Mouse (Mus musculus): ENCODE data around the gene Urm1. TPM values are rescaled to one million over a fixed set of nuclear protein-coding genes. Genes with fewer than 3 reads are reported as not detected.

The Urm1 gene
- polyA plus RNA-seq, 1 experiment from 2014 or later: 22.6 TPM

DNA sequence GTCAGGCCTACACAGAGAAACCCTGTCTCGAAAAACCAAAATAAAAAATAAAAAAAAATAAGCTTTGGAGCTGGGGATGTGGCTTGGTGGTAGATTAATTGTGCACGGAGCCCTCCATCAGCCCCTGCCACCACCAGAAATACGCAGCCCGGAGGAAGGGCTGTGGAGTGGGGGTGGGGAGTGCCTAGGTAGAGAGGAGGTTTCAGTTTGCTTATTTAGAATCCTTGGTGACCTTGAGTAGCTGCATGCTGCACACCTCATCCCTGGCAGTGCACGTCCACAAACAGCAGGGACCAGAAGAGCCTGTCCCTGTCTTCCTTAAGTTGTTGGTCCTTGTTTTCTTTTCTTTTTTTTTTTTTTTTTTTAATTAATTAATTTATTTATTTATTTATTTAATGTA lies 13.9 kb downstream of the Urm1 start:
- H3K36me3 ChIP-seq: peaks cover 35% of the 10 kb centered on the region
- no peaks in the 10 kb centered on the region for H3K9me3 ChIP-seq
- no peak overlapping the region for H3K4me3 ChIP-seq
- H3K27me3 ChIP-seq: no peaks in the 10 kb centered on the region
- no peak overlapping the region for H3K9ac ChIP-seq
- WGBS: 93% methylated on average over 5 of the region's 5 CpGs
- no peak for ATAC-seq (ENCODE audit: insufficient number of reproducible peaks, insufficient read depth, low FRiP score, low TSS enrichment)
- H3K4me1 ChIP-seq: no peaks in the 10 kb centered on the region
- no peak overlapping the region for H3K4me2 ChIP-seq (replicated peaks)
- no peak overlapping the region for H3K27ac ChIP-seq

DNA sequence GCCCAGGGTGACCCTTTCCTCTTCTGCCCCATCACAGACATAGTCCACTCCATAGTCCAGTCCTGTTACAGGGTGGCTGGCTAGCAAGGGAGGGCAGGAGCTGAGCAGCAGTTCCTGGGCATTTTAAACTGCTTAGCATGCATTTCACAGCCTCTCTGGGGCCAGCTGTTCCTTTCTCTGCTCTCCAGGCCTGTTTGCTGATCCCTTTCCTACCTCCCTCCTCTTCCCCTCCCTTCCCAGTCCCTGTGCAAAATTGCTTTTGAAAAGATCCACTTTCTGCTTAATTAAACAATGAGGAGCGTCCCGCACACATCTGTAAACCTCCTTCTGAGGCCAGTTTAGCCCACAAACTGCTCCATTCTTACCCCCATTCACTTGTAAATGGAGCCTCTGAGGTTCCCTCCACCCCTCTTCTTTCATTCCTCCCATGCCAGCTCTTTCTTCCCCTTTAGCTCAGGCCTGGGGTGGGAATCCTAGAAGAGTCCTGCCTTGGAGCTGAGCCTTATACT lies 15.6 kb downstream of the Urm1 start:
- WGBS: 42% methylated on average over 2 of the region's 2 CpGs
- no peak overlapping the region for H3K9ac ChIP-seq

DNA sequence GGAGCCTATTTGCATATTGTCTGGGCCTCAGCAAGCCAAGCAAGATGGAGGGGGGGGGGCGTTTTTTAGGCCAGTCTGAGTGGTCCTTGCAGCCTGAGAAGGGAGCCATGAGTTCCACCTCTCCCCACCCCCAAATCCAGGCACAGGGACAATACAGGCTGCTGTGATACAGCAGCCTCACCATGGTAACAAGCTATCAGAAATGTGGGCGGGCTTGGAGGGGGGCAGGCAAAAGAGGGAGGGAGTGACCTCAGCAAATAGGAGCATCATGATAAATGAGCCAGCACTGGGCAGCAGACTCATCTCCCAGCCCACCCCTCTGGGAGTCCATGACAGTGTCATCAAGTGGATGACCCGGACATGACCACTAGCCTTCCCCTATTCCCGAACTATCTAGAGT lies 19.6 kb downstream of the Urm1 start:
- peaks cover 19% of the 10 kb centered on the region for H3K27me3 ChIP-seq
- H3K9me3 ChIP-seq: no peaks in the 10 kb centered on the region
- H3K27ac ChIP-seq: no peak overlapping the region
- no peak overlapping the region for H3K4me2 ChIP-seq (replicated peaks)
- WGBS: 52% methylated on average over 4 of the region's 4 CpGs
- no peak overlapping the region for H3K4me3 ChIP-seq
- H3K36me3 ChIP-seq: peaks cover 55% of the 10 kb centered on the region
- no peak for ATAC-seq (ENCODE audit: insufficient number of reproducible peaks, insufficient read depth, low FRiP score, low TSS enrichment)
- H3K9ac ChIP-seq: no peak overlapping the region
- no peaks in the 10 kb centered on the region for H3K4me1 ChIP-seq

More for the DNA sequence above, 15.6 kb downstream of the Urm1 start:
- no peaks in the 10 kb centered on the region for H3K9me3 ChIP-seq
- H3K36me3 ChIP-seq: peaks cover 40% of the 10 kb centered on the region
- no peak overlapping the region for H3K4me2 ChIP-seq (replicated peaks)
- no peak for ATAC-seq (ENCODE audit: insufficient number of reproducible peaks, insufficient read depth, low FRiP score, low TSS enrichment)
- H3K27ac ChIP-seq: no peak overlapping the region
- no peak overlapping the region for H3K4me3 ChIP-seq
- H3K27me3 ChIP-seq: no peaks in the 10 kb centered on the region
- no peaks in the 10 kb centered on the region for H3K4me1 ChIP-seq

DNA sequence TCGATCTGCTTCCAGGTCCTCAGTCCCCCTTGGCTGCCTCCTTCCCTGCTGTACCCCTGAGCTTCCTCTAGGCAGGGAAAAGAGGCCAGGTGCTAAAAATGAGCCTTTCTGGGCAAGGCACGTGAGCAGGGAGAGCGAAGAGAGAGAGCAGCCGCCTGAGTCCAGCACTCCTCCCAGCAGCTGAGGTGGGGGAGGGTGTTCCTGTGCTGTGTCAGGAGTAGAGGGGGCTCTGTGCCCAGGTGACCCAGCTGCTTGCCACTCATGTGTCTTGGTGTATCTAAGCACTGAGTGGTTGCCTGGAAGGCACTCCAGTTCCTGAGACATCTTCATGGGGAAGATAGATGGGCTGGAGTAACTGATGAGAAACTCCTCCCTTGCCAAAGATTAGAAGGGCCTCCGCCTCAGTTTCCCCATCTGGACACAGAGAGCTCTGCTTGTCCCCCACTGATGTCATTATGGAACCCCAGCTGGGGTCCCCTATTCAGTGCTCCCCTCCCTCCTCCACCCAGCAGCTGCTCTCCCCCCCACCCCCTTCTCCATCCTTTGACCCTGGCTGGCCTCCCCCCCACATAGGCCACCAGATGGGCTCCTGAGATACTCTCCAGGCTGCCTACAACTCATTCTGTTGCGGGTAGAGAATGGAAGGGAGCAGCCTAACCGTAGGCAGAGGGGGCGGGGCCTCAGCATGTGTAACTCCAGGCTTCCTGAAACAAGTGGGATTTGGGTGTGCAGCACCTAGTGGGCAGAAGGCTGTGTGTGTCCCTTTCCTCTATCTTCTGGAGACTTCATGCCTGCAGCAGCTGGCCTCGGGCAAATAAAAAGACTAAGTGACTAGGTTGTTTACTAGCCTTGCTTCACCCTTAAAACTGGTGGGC lies 23.6 kb downstream of the Urm1 start:
- no peaks in the 10 kb centered on the region for H3K9me3 ChIP-seq
- 62% methylated on average over 9 of the region's 9 CpGs for WGBS
- no peak for ATAC-seq (ENCODE audit: insufficient number of reproducible peaks, insufficient read depth, low FRiP score, low TSS enrichment)
- no peak overlapping the region for H3K4me2 ChIP-seq (replicated peaks)
- no peak overlapping the region for H3K4me3 ChIP-seq
- H3K4me1 ChIP-seq: peaks cover 8% of the 10 kb centered on the region; the same call in 1 of the 2 replicates
- peaks cover 33% of the 10 kb centered on the region for H3K36me3 ChIP-seq
- H3K27ac ChIP-seq: no peak overlapping the region
- H3K27me3 ChIP-seq: peaks cover 59% of the 10 kb centered on the region
- no peak overlapping the region for H3K9ac ChIP-seq

DNA sequence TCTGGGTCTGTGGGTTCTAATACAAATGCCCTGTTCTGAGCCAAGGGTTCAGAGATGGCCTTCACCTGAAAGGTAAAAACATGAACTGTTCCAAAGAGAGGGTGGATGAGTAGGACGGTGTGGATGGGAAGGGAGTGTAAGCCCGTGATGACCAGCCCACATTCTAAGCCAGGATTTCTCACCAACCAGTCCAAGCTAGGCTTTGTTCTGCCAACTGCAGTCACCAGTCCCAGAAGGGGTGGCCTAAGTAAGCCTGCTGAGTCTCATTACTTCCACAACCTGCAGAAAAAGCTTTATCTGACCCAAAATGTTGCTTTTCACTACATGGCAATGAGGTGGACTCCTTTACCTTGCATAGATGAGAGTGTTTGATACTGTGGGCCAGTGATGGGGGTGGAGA lies 24.2 kb downstream of the Urm1 start:
- Histone ChIP-seq H3K9me3 (no peaks in the 10 kb centered on the region), H3K9ac (no peak overlapping the region), H3K4me2 (replicated peaks) (no peak overlapping the region), H3K27ac (no peak overlapping the region), H3K36me3 (peaks cover 28% of the 10 kb centered on the region), H3K4me3 (no peak overlapping the region), H3K4me1 (peaks cover 8% of the 10 kb centered on the region; the same call in 1 of the 2 replicates), H3K27me3 (peaks cover 63% of the 10 kb centered on the region)
- 72% methylated on average over 2 of the region's 2 CpGs for WGBS
- ATAC-seq (ENCODE audit: insufficient number of reproducible peaks, insufficient read depth, low FRiP score, low TSS enrichment): no peak

DNA sequence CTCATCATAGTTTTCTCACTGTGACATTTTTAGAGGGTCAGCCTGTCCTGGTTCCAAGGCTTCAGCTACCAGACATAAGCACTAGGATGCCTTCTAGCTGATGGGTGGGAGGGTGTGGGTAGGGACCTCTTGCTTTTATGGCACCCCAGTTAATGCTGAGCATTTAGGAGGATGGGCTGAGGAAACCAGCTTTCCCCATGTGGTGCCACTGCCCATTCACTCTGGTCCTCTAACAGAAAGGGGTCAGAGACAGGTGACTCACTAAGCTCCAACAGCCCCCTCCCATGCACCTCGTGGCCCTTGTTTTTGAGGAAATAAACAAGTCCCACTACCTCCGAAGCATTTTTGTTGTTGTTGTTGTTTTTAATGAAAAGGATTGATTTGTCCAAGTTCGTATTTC lies 24.8 kb downstream of the Urm1 start:
- Histone ChIP-seq H3K9me3 (no peaks in the 10 kb centered on the region), H3K36me3 (peaks cover 26% of the 10 kb centered on the region), H3K9ac (no peak overlapping the region), H3K27me3 (peaks cover 63% of the 10 kb centered on the region), H3K4me3 (no peak overlapping the region), H3K27ac (no peak overlapping the region), H3K4me2 (replicated peaks) (no peak overlapping the region), H3K4me1 (peaks cover 10% of the 10 kb centered on the region; the same call in 1 of the 2 replicates)
- ATAC-seq (ENCODE audit: insufficient number of reproducible peaks, insufficient read depth, low FRiP score, low TSS enrichment): no peak
- 14% methylated on average over 3 of the region's 3 CpGs for WGBS

DNA sequence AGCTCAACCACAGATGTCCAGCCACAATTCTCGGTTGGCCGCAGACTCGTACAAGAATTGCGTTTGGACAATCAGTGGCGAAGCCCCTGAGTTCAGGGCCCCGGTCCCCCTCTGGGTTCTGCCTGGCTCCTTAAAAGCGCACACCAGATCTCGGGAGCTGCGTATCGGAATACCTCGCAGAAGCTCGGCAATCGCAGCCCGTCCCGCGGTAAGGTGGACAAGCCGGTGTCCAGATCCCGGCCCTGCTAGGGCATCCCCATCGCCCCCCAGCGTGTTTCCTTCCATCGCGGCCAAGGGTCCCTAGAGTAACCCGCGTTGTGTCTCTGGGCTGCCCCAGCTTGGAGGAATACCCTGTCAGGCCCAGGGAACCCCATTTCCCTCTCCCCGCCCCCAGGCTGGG lies 25.8 kb downstream of the Urm1 start:
- 2% methylated on average over 25 of the region's 25 CpGs for WGBS
- ATAC-seq (ENCODE audit: insufficient number of reproducible peaks, insufficient read depth, low FRiP score, low TSS enrichment): no peak

DNA sequence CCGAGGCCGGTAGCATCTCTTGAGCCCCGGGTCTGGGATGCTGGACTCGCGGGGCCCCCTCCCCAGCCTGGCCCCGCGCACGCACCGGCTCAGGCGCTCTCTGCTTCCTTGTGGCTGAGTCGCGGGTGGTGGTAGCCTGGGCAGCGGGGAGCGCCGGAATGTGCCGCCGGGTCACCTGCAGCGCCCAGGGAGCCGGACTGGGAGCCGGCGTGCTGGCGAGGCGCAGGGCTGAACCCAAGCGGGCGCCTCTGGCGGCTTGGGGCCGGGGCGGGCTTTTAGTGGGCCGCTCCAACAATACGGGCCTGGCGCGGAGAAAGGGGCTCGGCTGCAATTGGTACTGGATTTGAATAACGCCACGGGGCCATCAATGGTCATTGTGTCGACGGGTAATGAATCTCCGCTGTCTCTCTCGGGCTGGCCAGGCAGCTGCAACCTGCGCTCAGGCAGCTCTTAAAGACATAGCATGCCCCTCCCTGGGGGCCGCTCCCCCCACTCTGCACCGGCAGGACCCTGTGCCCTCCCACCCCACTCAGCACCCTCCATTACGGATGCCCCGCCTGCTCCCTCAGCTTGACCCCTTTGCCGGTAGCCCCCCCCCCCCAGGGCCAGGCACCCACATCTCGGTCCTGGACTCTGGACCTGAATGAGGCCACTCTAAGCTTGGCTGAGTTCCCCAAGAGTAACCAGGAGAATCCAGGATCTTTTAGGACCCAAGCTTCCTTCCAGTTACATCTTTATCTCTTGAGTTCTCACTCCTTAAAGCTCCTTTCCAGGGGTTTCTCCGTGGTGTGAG lies 26.4 kb downstream of the Urm1 start:
- Histone ChIP-seq H3K9me3 (no peaks in the 10 kb centered on the region), H3K4me1 (peaks cover 14% of the 10 kb centered on the region; the same call in 1 of the 2 replicates), H3K27ac (no peak overlapping the region), H3K4me3 (peak overlapping the region; percentile 27), H3K27me3 (peaks cover 63% of the 10 kb centered on the region), H3K9ac (peak overlapping the region; percentile 40), H3K36me3 (peaks cover 24% of the 10 kb centered on the region), H3K4me2 (replicated peaks) (peak overlapping the region; percentile 57)
- no peak; the same call in 1 of the 2 replicates for ATAC-seq (ENCODE audit: insufficient number of reproducible peaks, insufficient read depth, low FRiP score, low TSS enrichment)
- WGBS: 5% methylated on average over 47 of the region's 47 CpGs

More for the DNA sequence above, 25.8 kb downstream of the Urm1 start:
- Histone ChIP-seq H3K4me1 (peaks cover 14% of the 10 kb centered on the region; the same call in 1 of the 2 replicates), H3K9me3 (no peaks in the 10 kb centered on the region), H3K27me3 (peaks cover 63% of the 10 kb centered on the region), H3K27ac (no peak overlapping the region), H3K4me3 (peak overlapping the region; percentile 27), H3K4me2 (replicated peaks) (peak overlapping the region; percentile 57), H3K36me3 (peaks cover 26% of the 10 kb centered on the region), H3K9ac (peak overlapping the region; percentile 40)

DNA sequence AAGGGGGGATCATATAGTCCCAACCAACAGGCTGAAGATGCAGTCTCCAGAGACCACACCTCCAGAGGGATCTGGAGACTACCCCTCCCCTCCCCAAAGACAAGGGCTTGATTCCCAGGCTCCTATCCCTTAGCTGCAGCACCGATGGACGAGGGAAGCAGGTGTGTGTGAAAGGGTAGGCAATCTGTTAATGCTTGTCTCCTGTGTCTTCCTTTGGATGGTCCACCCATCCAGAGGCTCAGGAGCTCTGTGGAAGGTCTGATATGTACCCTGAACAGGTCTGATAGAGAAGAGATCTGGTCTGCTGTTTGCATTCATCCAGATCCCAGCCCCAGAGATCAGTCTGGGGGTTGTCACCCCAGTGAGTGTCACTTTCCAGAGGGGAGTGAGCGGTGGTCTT lies 27.0 kb downstream of the Urm1 start:
- no peak overlapping the region for H3K4me2 ChIP-seq (replicated peaks)
- H3K4me1 ChIP-seq: peaks cover 14% of the 10 kb centered on the region; the same call in 1 of the 2 replicates
- 47% methylated on average over 3 of the region's 3 CpGs for WGBS
- H3K9me3 ChIP-seq: no peaks in the 10 kb centered on the region
- H3K27ac ChIP-seq: no peak overlapping the region
- ATAC-seq (ENCODE audit: insufficient number of reproducible peaks, insufficient read depth, low FRiP score, low TSS enrichment): no peak
- H3K27me3 ChIP-seq: peaks cover 63% of the 10 kb centered on the region
- no peak overlapping the region for H3K9ac ChIP-seq
- no peak overlapping the region for H3K4me3 ChIP-seq
- peaks cover 19% of the 10 kb centered on the region for H3K36me3 ChIP-seq

DNA sequence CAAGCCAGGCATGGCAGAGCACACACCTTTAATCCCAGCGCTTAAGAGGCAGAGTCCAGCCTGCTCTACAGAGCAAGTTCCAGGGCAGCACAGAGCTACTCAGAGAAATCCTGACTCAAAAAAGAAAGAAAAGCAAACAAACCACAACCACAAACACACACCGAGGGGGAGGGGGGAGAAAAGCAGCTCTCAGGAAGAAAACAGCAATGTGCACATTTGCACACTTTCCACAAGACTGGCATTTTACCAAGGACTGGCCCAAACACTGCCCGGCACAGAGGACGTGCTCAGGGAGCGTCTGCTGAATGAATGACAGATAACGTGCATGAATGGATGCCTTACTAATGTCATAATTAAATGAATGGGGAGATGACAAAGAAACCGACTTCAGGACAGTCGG lies 29.2 kb downstream of the Urm1 start:
- Histone ChIP-seq H3K9me3 (no peaks in the 10 kb centered on the region), H3K4me1 (peaks cover 14% of the 10 kb centered on the region; the same call in 1 of the 2 replicates), H3K27me3 (peaks cover 48% of the 10 kb centered on the region), H3K36me3 (no peaks in the 10 kb centered on the region), H3K4me2 (replicated peaks) (no peak overlapping the region), H3K4me3 (no peak overlapping the region), H3K27ac (no peak overlapping the region), H3K9ac (no peak overlapping the region)
- no peak for ATAC-seq (ENCODE audit: insufficient number of reproducible peaks, insufficient read depth, low FRiP score, low TSS enrichment)
- WGBS: 78% methylated on average over 8 of the region's 8 CpGs

DNA sequence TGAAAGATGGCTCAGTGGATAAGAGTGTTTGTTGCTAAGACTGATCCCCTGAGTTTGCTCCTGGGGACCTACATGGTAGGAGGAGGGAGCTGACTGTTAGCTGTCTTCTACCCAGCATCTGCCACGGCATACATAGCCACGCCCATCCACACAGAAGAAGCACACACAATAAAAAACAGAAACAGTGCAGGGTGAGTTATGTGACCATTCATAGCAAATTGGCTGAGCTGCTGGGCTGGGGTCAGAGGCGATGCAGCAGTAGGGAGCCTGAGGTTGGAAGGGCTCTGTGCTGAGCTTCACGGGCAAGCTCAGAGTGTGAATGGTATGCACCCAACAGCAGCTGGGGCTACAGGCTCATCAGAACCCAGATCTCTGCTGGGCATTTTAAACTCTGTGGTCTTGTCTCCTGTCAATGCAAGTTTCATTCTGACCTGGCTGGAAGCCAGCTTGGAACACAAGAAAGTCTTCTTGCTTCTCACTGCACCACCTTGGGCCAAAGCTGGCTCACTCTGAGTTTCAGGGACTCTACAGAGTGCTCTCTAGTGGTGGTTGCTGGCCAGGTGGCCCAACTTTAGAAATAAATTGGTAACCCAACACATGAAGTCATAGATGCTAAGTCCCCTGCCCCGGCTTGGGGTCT lies 30.1 kb downstream of the Urm1 start:
- 61% methylated on average over 5 of the region's 5 CpGs for WGBS
- Histone ChIP-seq H3K4me2 (replicated peaks) (no peak overlapping the region), H3K36me3 (no peaks in the 10 kb centered on the region), H3K9ac (no peak overlapping the region), H3K27ac (no peak overlapping the region), H3K4me3 (no peak overlapping the region), H3K9me3 (no peaks in the 10 kb centered on the region), H3K27me3 (peaks cover 39% of the 10 kb centered on the region), H3K4me1 (peaks cover 14% of the 10 kb centered on the region; the same call in 1 of the 2 replicates)
- ATAC-seq (ENCODE audit: insufficient number of reproducible peaks, insufficient read depth, low FRiP score, low TSS enrichment): no peak

Data from embryonic facial prominence, embryonic 12.5 days (tissue).